Mouse (Mus musculus) CD4-positive, CD25-positive, alpha-beta regulatory T cell, adult 2 months (primary cell): ENCODE measurements around the gene Tuba8.
A peak's percentile ranks its signal among the peaks of the same experiment; 100 is the strongest.

ENCODE experiments used
- DNase-seq: peaks from one replicate; pipeline ENCODE4 v3.0.0-alpha.2; 2012; ENCODE audit warnings: low read depth, low spot score

Gene Tuba8

GRCm38 (mm10) chr6:121226744-121227143 lies 16.2 kb downstream of the Tuba8 start:
- DNase-seq, result no peak

- DNase-seq, result peak; percentile 48
Observed at GRCm38 (mm10) chr6:121228421-121228820, 17.9 kb downstream of the Tuba8 start.

GRCm38 (mm10) chr6:121232652-121233051 lies 22.2 kb downstream of the Tuba8 start:
- no peak for DNase-seq

GRCm38 (mm10) chr6:121236386-121236785 lies 25.9 kb downstream of the Tuba8 start:
- DNase-seq, result no peak

- peak; percentile 49 for DNase-seq
Observed at GRCm38 (mm10) chr6:121238209-121238608, 27.7 kb downstream of the Tuba8 start.

GRCm38 (mm10) chr6:121241780-121242179 lies 31.3 kb downstream of the Tuba8 start:
- DNase-seq, result peak; percentile 61

GRCm38 (mm10) chr6:121243161-121243560 lies 32.7 kb downstream of the Tuba8 start:
- peak; percentile 59 for DNase-seq

- DNase-seq, result peak; percentile 93
Observed at GRCm38 (mm10) chr6:121245127-121246036, 34.9 kb downstream of the Tuba8 start, which contains the start of gene Usp18. Usp18 (plus strand) TSS chr6:121245906.

GRCm38 (mm10) chr6:121246037-121246361 lies 35.5 kb downstream of the Tuba8 start:
- no peak for DNase-seq

- DNase-seq, result no peak
Observed at GRCm38 (mm10) chr6:121250406-121250805, 39.9 kb downstream of the Tuba8 start.

GRCm38 (mm10) chr6:121251256-121251655 lies 40.8 kb downstream of the Tuba8 start:
- DNase-seq, result no peak

- DNase-seq, result peak; percentile 88
Observed at GRCm38 (mm10) chr6:121260548-121260947, 50.1 kb downstream of the Tuba8 start.

- no peak for DNase-seq
Observed at GRCm38 (mm10) chr6:121261233-121261632, 50.7 kb downstream of the Tuba8 start.

- DNase-seq, result no peak
Observed at GRCm38 (mm10) chr6:121262004-121262403, 51.5 kb downstream of the Tuba8 start.

GRCm38 (mm10) chr6:121262496-121262895 lies 52.0 kb downstream of the Tuba8 start:
- no peak for DNase-seq

- DNase-seq, result no peak
Observed at GRCm38 (mm10) chr6:121270156-121270555, 59.7 kb downstream of the Tuba8 start.

GRCm38 (mm10) chr6:121271707-121272074 lies 61.2 kb downstream of the Tuba8 start:
- no peak for DNase-seq

GRCm38 (mm10) chr6:121272075-121272800 lies 61.7 kb downstream of the Tuba8 start:
- peak; percentile 86 for DNase-seq

- DNase-seq, result peak; percentile 81
Observed at GRCm38 (mm10) chr6:121274356-121274755, 63.9 kb downstream of the Tuba8 start.
